Mouse (Mus musculus) embryonic facial prominence, embryonic 14.5 days (tissue): ENCODE results near the gene Zbtb20. TPM values are rescaled to one million over a fixed set of nuclear protein-coding genes. Genes with fewer than 3 reads are reported as not detected.
A peak's percentile ranks its signal among the peaks of the same experiment; 100 is the strongest.

Source experiments
- ATAC-seq: fragments of 200-750 bp; cut with Nextera tagmentation; 2 replicates; pipeline ENCODE4 v1.8.0; 2017; ENCODE audit warnings: low read depth, moderate number of reproducible peaks, moderate TSS enrichment
- DNase-seq: peaks from one replicate; pipeline ENCODE4 v3.0.0-alpha.2; 2015; ENCODE audit warnings: low spot score
- H3K27ac ChIP-seq: fragments of 300-500 bp; sonication (generic); replicated peaks from 2 replicates; pipeline ENCODE4 v1.5.1; 2014; ENCODE audit warnings: low read depth, mild to moderate bottlenecking, low read length, moderate library complexity
- H3K27me3 ChIP-seq: fragments of 300-500 bp; sonication (generic); replicated peaks from 2 replicates; pipeline ENCODE4 v1.6.1; 2014; ENCODE audit warnings: low read length; ENCODE audit not compliant: control insufficient read depth, insufficient read depth
- H3K36me3 ChIP-seq: fragments of 300-500 bp; sonication (generic); 2 replicates; pipeline ENCODE4 v1.6.1; 2014; ENCODE audit warnings: low read length, mixed read lengths; ENCODE audit not compliant: control insufficient read depth, insufficient read depth
- H3K4me1 ChIP-seq: fragments of 300-500 bp; sonication (generic); 2 replicates; pipeline ENCODE4 v1.6.1; 2014; ENCODE audit warnings: antibody characterized with exemption, low read length; ENCODE audit not compliant: control insufficient read depth, insufficient read depth
- H3K4me2 ChIP-seq: fragments of 300-500 bp; sonication (generic); 2 replicates; pipeline ENCODE4 v1.6.1; 2014; ENCODE audit warnings: low read depth, mild to moderate bottlenecking, low read length, moderate library complexity, mixed read lengths
- H3K4me3 ChIP-seq: fragments of 300-500 bp; sonication (generic); 2 replicates; pipeline ENCODE4 v1.5.1; 2014; ENCODE audit warnings: low read depth, mild to moderate bottlenecking, low read length
- H3K9ac ChIP-seq: fragments of 300-500 bp; sonication (generic); 2 replicates; pipeline ENCODE4 v1.6.1; 2014; ENCODE audit warnings: low read depth, mild to moderate bottlenecking, low read length, moderate library complexity, mixed read lengths
- H3K9me3 ChIP-seq: fragments of 300-500 bp; sonication (generic); 2 replicates; pipeline ENCODE4 v1.6.1; 2016; ENCODE audit warnings: low read length; ENCODE audit not compliant: control insufficient read depth
- WGBS: fragments of 180-500 bp; shearing (Covaris S2); extraction: QIAGEN DNeasy Blood & Tissue Kit; methylation state at CpG from one replicate; pipeline ENCODE4 v1.1.7; 2014; 5-methylcytosine and 5-hydroxymethylcytosine counted together
- polyA plus RNA-seq: library from polyadenylated mRNA; unstranded; fragments of >200 nt; fragmentation: Nextera tagmentation; extraction: Ambion mirVana; gene quantifications from 2 replicates; pipeline ENCODE4 v1.2.1, GENCODE M21; 2014

Zbtb20 gene
- polyA plus RNA-seq, 1 experiment from 2014 or later = 20.6 TPM

DNA sequence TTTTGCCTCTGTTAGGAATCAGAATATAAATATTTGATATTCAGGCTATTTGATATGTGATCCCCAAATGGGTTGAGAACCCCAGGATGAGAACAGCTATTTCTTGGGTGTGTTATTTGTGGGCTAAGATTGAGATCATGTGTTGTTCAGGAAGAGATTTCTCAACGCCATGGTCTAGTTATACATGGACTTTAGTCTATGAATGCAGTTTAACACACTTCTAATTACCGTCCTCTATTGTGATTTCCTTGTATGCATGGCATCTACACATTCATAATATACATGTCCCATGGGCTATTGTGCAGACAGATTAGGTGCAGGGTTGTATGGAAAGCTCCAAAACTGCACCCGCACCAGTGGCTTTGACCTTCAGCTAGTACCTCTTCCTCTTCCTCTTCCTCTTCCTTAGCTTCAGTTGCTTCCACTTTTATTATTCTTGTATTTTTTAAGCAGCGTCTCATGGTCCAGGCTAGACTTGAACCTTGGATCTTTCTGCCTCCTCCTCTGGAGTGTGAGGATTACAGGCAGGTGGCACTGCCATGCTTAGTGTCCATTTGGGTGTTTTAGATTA, 711.3 kb downstream of the Zbtb20 start:
- H3K27me3 ChIP-seq = no peaks in the 10 kb centered on the region
- H3K4me2 ChIP-seq = no peak overlapping the region
- no peak overlapping the region for H3K27ac ChIP-seq
- no peak overlapping the region for H3K4me3 ChIP-seq
- peaks cover 12% of the 10 kb centered on the region for H3K4me1 ChIP-seq
- DNase-seq (no peak), ATAC-seq (no peak)
- H3K9ac ChIP-seq = no peak overlapping the region
- no peaks in the 10 kb centered on the region for H3K36me3 ChIP-seq
- H3K9me3 ChIP-seq = no peaks in the 10 kb centered on the region
- 82% methylated on average over 4 of the region's 4 CpGs for WGBS

GRCm38 (mm10) chr16:43590704-43591493, 715.2 kb downstream of the Zbtb20 start:
- no peak overlapping the region for H3K27ac ChIP-seq
- no peak overlapping the region for H3K9ac ChIP-seq
- H3K9me3 ChIP-seq = no peaks in the 10 kb centered on the region
- no peaks in the 10 kb centered on the region for H3K36me3 ChIP-seq
- no peak overlapping the region for H3K4me2 ChIP-seq
- H3K4me3 ChIP-seq = no peak overlapping the region
- no peak for ATAC-seq
- no peak for DNase-seq
- WGBS = 77% methylated on average over 7 of the region's 7 CpGs
- peaks cover 3% of the 10 kb centered on the region; the same call in 1 of the 2 replicates for H3K4me1 ChIP-seq
- no peaks in the 10 kb centered on the region for H3K27me3 ChIP-seq

GRCm38 (mm10) chr16:43592062-43592461, 716.4 kb downstream of the Zbtb20 start:
- H3K27ac ChIP-seq = no peak overlapping the region

DNA sequence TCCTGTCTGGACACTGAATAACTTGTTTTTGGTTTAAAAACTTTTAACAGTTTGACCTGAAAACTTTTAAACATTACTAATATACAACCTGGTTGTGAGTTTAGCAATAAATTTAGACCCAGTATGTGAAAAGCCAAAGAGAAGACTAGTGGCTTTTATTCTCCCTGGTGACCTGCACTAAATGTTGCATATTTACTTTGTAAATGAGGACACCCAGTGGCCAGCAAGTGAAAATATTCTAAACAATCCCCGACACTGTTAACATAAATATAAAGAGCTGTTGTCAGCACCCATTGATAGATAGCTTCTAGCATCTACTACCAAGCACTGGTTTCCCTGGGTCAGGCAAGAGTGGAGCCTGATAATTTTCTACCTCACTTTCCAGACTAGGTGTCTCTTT, 717.1 kb downstream of the Zbtb20 start:
- no peaks in the 10 kb centered on the region for H3K36me3 ChIP-seq
- H3K9me3 ChIP-seq = no peaks in the 10 kb centered on the region
- ATAC-seq (0 out of 2 replicates have a peak, but pooled peaks have one; percentile 26), DNase-seq (peak; percentile 72)
- no peak overlapping the region for H3K4me3 ChIP-seq
- no peak overlapping the region for H3K4me2 ChIP-seq
- 0% methylated on average over 1 of the region's 1 CpGs for WGBS
- H3K27ac ChIP-seq = no peak overlapping the region
- no peak overlapping the region for H3K9ac ChIP-seq
- peaks cover 7% of the 10 kb centered on the region; the same call in 1 of the 2 replicates for H3K4me1 ChIP-seq
- H3K27me3 ChIP-seq = no peaks in the 10 kb centered on the region

More at GRCm38 (mm10) chr16:43592062-43592461, 716.4 kb downstream of the Zbtb20 start:
- H3K27me3 ChIP-seq = no peaks in the 10 kb centered on the region
- DNase-seq = no peak
- no peak for ATAC-seq
- 62% methylated on average over 5 of the region's 5 CpGs for WGBS
- no peak overlapping the region for H3K4me3 ChIP-seq
- no peak overlapping the region for H3K4me2 ChIP-seq
- H3K36me3 ChIP-seq = no peaks in the 10 kb centered on the region
- H3K9ac ChIP-seq = no peak overlapping the region
- peaks cover 3% of the 10 kb centered on the region; the same call in 1 of the 2 replicates for H3K4me1 ChIP-seq
- no peaks in the 10 kb centered on the region for H3K9me3 ChIP-seq

- ATAC-seq (no peak), DNase-seq (no peak)
- H3K27me3 ChIP-seq = no peaks in the 10 kb centered on the region
- no peak overlapping the region for H3K4me2 ChIP-seq
- H3K9ac ChIP-seq = no peak overlapping the region
- no peaks in the 10 kb centered on the region for H3K36me3 ChIP-seq
- no peaks in the 10 kb centered on the region for H3K9me3 ChIP-seq
- H3K4me3 ChIP-seq = no peak overlapping the region
- 72% methylated on average over 7 of the region's 7 CpGs for WGBS
- H3K27ac ChIP-seq = peak overlapping the region; percentile 13; the same call in 1 of the 2 replicates
- 0 out of 2 replicates have a peak, but pooled peaks cover 4% of the 10 kb centered on the region for H3K4me1 ChIP-seq
Measured at GRCm38 (mm10) chr16:43597375-43598060, 721.8 kb downstream of the Zbtb20 start.

GRCm38 (mm10) chr16:43599707-43600106, 724.0 kb downstream of the Zbtb20 start:
- no peak for DNase-seq
- no peaks in the 10 kb centered on the region for H3K36me3 ChIP-seq
- 64% methylated on average over 2 of the region's 2 CpGs for WGBS

DNA sequence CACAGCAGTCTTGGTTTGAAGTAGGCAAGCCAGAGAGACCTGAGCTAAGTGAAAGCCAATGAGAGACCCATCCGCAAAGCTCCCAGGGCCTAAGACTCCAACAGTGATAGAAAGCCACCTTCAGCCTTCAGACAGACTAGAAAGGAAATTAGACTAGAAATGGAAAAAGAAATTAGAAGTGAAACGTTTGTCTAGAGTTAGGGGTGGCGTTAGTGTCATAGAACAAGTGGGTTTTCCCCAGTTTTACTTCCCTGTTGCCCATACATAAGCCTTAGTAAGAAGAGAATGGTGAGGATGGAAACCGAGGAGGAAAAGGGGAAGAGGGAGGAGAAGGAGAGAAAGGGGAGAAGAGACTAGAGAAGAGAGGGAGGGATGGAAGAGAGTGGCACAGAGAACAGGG, 726.9 kb downstream of the Zbtb20 start:
- peaks cover 8% of the 10 kb centered on the region; the same call in 1 of the 2 replicates for H3K4me1 ChIP-seq
- no peak overlapping the region for H3K4me2 ChIP-seq
- 0 out of 2 replicates have a peak, but pooled peaks cover 1% of the 10 kb centered on the region for H3K9me3 ChIP-seq
- H3K36me3 ChIP-seq = no peaks in the 10 kb centered on the region
- no peak overlapping the region for H3K4me3 ChIP-seq
- 67% methylated on average over 4 of the region's 4 CpGs for WGBS
- no peaks in the 10 kb centered on the region for H3K27me3 ChIP-seq
- H3K9ac ChIP-seq = no peak overlapping the region
- no peak for ATAC-seq
- H3K27ac ChIP-seq = no peak overlapping the region
- DNase-seq = no peak

More at GRCm38 (mm10) chr16:43599707-43600106, 724.0 kb downstream of the Zbtb20 start:
- H3K4me1 ChIP-seq = peaks cover 11% of the 10 kb centered on the region; the same call in 1 of the 2 replicates
- H3K4me3 ChIP-seq = no peak overlapping the region
- H3K27me3 ChIP-seq = no peaks in the 10 kb centered on the region
- H3K9me3 ChIP-seq = no peaks in the 10 kb centered on the region
- H3K27ac ChIP-seq = no peak overlapping the region
- no peak for ATAC-seq
- H3K4me2 ChIP-seq = no peak overlapping the region
- no peak overlapping the region for H3K9ac ChIP-seq

DNA sequence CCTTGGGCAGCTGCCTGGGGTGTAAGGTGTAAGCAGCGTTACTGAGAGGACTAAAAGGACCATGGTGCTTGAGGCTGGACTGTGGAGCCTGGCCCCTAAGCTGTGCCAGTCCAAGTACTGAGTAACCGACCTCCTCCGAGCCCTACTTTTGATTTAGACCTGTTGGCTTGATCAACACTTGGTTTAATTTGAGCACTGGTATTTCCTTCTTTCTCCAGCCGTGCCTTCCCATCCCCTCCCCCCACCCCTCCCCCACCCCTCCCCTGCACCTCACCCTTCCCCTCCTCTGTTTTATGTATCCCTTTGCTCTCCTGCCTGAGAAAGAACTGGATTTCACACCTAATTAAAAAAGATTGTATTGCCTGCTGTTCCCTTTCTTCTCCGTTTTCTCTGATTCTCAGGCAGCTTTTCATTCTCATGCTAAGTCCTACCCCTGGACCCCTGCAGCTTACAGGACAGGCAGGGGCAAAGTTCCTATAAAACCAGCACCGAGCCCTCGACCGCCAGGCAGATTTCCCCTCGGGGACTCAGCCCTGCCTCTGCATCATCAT, 728.0 kb downstream of the Zbtb20 start:
- Histone ChIP-seq H3K36me3 (no peaks in the 10 kb centered on the region), H3K27ac (no peak overlapping the region), H3K4me1 (peaks cover 8% of the 10 kb centered on the region; the same call in 1 of the 2 replicates), H3K9ac (no peak overlapping the region; the same call in 1 of the 2 replicates), H3K9me3 (0 out of 2 replicates have a peak, but pooled peaks cover 4% of the 10 kb centered on the region), H3K4me2 (no peak overlapping the region), H3K27me3 (no peaks in the 10 kb centered on the region), H3K4me3 (no peak overlapping the region)
- WGBS = 12% methylated on average over 9 of the region's 9 CpGs
- ATAC-seq = no peak
- DNase-seq = peak; percentile 17
